Mouse (Mus musculus): ENCODE results near the gene Pald1.

GRCm38 (mm10) chr10:61315324-61315880, 67.9 kb downstream of the Pald1 start:
- TF ChIP-seq CTCF (IDR thresholded peaks at IDR 0.05; ENCODE audit: control insufficient read depth, insufficient read depth, insufficient read length) (no peak), CEBPB (IDR thresholded peaks at IDR 0.05; ENCODE audit: low read depth) (no peak)
